Mouse (Mus musculus): ENCODE results near the gene Rcor1. TPM values are rescaled to one million over a fixed set of nuclear protein-coding genes. Genes with fewer than 3 reads are reported as not detected.
"Not testable (repeated sequence)": the region's sequence is repeated elsewhere in the genome, so short reads cannot be mapped to it uniquely, and the experiment has no call there.

Gene Rcor1
- polyA plus RNA-seq, 1 experiment from 2014 or later, result 17.0 TPM

DNA sequence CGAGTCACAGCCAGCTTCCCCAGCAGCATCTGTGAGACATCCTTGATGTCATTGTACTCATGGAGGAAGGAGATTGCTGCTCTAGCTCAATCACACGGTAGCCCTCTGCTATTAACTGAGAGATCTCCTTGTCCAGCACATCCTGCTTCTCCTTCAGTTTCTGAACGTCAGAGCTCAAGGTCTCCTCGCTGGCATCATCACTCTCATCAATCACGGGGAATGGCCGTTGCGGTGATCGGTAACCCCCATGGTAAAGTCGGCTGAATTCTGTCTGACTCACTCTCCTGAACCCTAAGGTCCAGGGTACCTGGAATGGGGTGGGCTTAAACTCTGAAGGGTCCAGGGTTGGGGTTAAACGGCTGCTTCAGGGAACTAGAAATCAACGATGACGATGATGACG, 28.7 kb downstream of the Rcor1 start:
- Histone ChIP-seq H3K4me1 (ENCODE audit: insufficient read depth) (no peaks in the 10 kb centered on the region), H3K9ac (no peak overlapping the region), H3K9me3 (ENCODE audit: low read depth, low read length) (no peaks in the 10 kb centered on the region), H3K36me3 (ENCODE audit: insufficient read depth) (0 out of 2 replicates have a peak, but pooled peaks cover 5% of the 10 kb centered on the region), H3K4me2 (no peak overlapping the region), H3K27ac (ENCODE audit: low read depth) (no peak overlapping the region), H3K4me3 (ENCODE audit: low read depth, low read length) (no peak overlapping the region), H3K27me3 (ENCODE audit: insufficient read depth, low read length) (no peaks in the 10 kb centered on the region)
- ATAC-seq (ENCODE audit: insufficient read depth), result no peak
- TF ChIP-seq CTCF (IDR thresholded peaks at IDR 0.05; ENCODE audit: low read depth), result no peak
- no peak for DNase-seq
- 80% methylated on average over 13 of the region's 13 CpGs for WGBS

DNA sequence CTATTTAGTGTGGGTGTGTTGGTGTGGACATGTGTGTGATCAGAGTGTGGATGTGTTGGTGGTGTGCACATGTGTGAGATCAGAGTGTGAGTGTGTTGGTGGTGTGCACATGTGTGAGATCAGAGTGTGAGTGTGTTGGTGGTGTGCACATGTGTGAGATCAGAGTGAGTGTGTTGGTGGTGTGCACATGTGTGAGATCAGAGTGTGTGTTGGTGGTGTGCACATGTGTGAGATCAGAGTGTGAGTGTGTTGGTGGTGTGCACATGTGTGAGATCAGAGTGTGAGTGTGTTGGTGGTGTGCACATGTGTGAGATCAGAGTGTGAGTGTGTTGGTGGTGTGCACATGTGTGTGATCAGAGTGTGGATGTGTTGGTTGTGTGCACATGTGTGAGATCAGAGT, 30.1 kb downstream of the Rcor1 start:
- H3K4me1 ChIP-seq (ENCODE audit: insufficient read depth); ATAC-seq (ENCODE audit: insufficient read depth); H3K9me3 ChIP-seq (ENCODE audit: low read depth, low read length); H3K27me3 ChIP-seq (ENCODE audit: insufficient read depth, low read length); H3K4me2 ChIP-seq; H3K27ac ChIP-seq (ENCODE audit: low read depth); DNase-seq; H3K9ac ChIP-seq; H3K4me3 ChIP-seq (ENCODE audit: low read depth, low read length); H3K36me3 ChIP-seq (ENCODE audit: insufficient read depth): not testable (repeated sequence)

DNA sequence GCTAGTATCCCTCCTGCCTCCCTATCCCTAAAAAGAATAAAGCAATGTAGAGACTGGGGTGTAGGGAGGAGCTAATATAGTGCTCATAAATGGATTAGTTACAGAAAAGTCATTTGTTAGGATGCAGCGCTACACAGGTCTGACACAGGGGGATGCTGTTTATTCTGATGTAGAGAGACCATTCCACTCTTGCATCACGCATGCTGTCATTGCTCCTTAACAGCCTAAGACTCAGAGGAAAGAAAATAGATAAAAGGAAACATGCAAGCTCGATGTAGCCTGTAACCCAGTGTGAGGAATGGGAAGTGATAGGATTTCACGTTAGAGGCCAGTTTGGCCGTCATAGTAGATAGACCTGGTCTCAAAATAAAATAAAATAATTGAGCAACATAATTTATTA, 31.9 kb downstream of the Rcor1 start:
- H3K4me2 ChIP-seq, result no peak overlapping the region
- H3K4me3 ChIP-seq (ENCODE audit: low read depth, low read length), result no peak overlapping the region
- H3K27me3 ChIP-seq (ENCODE audit: insufficient read depth, low read length), result no peaks in the 10 kb centered on the region
- no peak for DNase-seq
- TF ChIP-seq CTCF (IDR thresholded peaks at IDR 0.05; ENCODE audit: low read depth), result no peak
- H3K9me3 ChIP-seq (ENCODE audit: low read depth, low read length), result no peaks in the 10 kb centered on the region
- WGBS, result 67% methylated on average over 5 of the region's 5 CpGs
- H3K4me1 ChIP-seq (ENCODE audit: insufficient read depth), result no peaks in the 10 kb centered on the region
- H3K27ac ChIP-seq (ENCODE audit: low read depth), result no peak overlapping the region
- no peak overlapping the region for H3K9ac ChIP-seq
- 0 out of 2 replicates have a peak, but pooled peaks cover 5% of the 10 kb centered on the region for H3K36me3 ChIP-seq (ENCODE audit: insufficient read depth)
- no peak for ATAC-seq (ENCODE audit: insufficient read depth)

DNA sequence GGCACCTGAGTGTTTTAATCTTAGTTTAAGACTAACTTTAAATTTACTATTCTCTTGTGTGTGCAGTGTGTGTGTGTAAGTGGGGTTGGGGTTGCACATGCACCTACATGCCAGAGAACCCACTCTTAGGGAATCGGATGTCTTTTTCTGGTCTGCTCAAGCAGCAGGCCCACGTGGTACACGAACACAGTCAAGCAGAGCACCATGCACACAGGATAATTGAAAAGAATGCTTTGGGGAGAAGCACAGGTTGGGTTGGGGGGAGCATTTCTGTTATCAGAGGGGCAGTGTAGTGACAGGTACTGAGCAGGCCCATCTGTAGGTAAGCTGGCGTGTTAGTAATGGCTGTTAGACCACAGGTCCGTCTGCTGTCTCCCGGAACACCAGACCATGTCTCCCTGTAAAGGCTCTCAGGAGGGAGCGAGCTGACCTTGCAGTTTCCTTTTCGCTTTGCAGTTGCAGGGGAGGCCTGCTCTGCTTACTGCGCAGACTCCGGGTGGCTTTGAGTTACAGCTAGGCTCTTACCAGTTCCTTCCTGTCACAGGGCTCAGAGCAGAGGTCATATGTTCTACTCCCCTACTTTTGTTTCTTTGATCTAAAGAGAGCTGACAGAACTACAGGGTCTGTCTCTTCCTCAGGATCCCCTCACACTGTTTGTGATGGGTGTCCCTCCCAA, 32.5 kb downstream of the Rcor1 start:
- Histone ChIP-seq H3K4me1 (ENCODE audit: insufficient read depth) (no peaks in the 10 kb centered on the region), H3K36me3 (ENCODE audit: insufficient read depth) (0 out of 2 replicates have a peak, but pooled peaks cover 5% of the 10 kb centered on the region), H3K9ac (no peak overlapping the region), H3K27me3 (ENCODE audit: insufficient read depth, low read length) (no peaks in the 10 kb centered on the region), H3K4me3 (ENCODE audit: low read depth, low read length) (no peak overlapping the region), H3K27ac (ENCODE audit: low read depth) (no peak overlapping the region), H3K9me3 (ENCODE audit: low read depth, low read length) (no peaks in the 10 kb centered on the region), H3K4me2 (no peak overlapping the region)
- WGBS, result 73% methylated on average over 10 of the region's 10 CpGs
- ATAC-seq (ENCODE audit: insufficient read depth), result peak; percentile 31; the same call in 1 of the 2 replicates
- TF ChIP-seq CTCF (IDR thresholded peaks at IDR 0.05; ENCODE audit: low read depth), result no peak
- peak; percentile 15 for DNase-seq

DNA sequence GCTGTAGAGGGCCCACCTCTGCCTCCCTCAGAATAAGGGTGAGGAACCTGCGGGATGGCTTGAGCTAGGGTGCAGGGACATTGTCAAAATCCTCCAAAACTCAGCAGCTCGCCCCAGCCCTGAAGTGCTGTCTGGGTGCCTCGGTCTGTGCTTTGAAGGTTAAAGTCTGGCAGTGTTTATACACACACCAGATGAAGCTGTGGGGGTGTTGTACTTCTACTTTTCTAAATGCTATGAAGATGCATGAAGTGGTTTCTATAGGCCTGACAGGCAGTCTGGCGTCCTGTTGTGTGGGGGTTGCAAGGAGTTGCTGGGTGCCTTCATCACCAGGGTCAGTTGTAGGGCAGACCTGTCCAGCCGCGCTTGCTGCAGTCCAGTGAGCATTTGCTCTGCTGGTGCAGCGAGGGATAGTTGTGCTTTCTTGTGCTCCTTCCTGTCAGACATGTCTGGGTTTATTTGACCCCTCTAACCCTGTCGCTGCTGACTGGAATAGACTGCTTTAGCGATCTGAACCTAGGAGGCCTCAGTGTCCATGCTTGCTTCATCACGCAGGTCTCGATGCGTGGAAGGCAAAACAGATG, 37.3 kb downstream of the Rcor1 start:
- no peaks in the 10 kb centered on the region for H3K4me1 ChIP-seq (ENCODE audit: insufficient read depth)
- peak; percentile 49; the same call in 1 of the 2 replicates for ATAC-seq (ENCODE audit: insufficient read depth)
- H3K4me2 ChIP-seq, result no peak overlapping the region
- H3K36me3 ChIP-seq (ENCODE audit: insufficient read depth), result no peaks in the 10 kb centered on the region
- H3K9me3 ChIP-seq (ENCODE audit: low read depth, low read length), result no peaks in the 10 kb centered on the region
- DNase-seq, result peak; percentile 13
- WGBS, result 39% methylated on average over 12 of the region's 12 CpGs
- no peak overlapping the region for H3K9ac ChIP-seq
- H3K4me3 ChIP-seq (ENCODE audit: low read depth, low read length), result no peak overlapping the region
- no peak for TF ChIP-seq CTCF (IDR thresholded peaks at IDR 0.05; ENCODE audit: low read depth)
- H3K27ac ChIP-seq (ENCODE audit: low read depth), result no peak overlapping the region
- H3K27me3 ChIP-seq (ENCODE audit: insufficient read depth, low read length), result no peaks in the 10 kb centered on the region

DNA sequence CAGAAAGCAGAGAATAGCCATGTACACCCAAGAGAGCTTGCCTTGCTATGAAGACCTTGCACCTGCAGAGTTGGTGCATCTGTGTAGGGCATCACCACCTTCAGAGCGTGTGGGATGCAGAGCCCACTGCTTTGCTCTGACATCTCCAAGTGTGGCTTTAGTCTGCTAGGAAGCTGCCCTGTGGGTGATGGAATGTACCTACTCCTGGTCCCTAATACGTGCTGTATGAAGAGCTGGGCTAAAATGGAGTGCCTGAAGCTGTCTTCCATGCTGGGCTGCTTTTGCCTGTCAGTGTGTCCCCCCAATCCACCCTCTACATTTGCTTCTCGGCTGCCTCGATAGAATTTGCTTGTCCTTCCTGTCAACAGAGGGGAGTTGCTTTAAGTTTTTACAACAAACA, 46.4 kb downstream of the Rcor1 start:
- H3K4me2 ChIP-seq, result no peak overlapping the region
- no peak for TF ChIP-seq CTCF (IDR thresholded peaks at IDR 0.05; ENCODE audit: low read depth)
- ATAC-seq (ENCODE audit: insufficient read depth) (no peak), DNase-seq (no peak)
- H3K4me3 ChIP-seq (ENCODE audit: low read depth, low read length), result no peak overlapping the region
- no peaks in the 10 kb centered on the region for H3K9me3 ChIP-seq (ENCODE audit: low read depth, low read length)
- no peak overlapping the region for H3K27ac ChIP-seq (ENCODE audit: low read depth)
- peaks cover 30% of the 10 kb centered on the region; the same call in 1 of the 2 replicates for H3K36me3 ChIP-seq (ENCODE audit: insufficient read depth)
- WGBS, result 82% methylated on average over 4 of the region's 4 CpGs
- no peaks in the 10 kb centered on the region for H3K27me3 ChIP-seq (ENCODE audit: insufficient read depth, low read length)
- no peak overlapping the region for H3K9ac ChIP-seq
- H3K4me1 ChIP-seq (ENCODE audit: insufficient read depth), result no peaks in the 10 kb centered on the region

GRCm38 (mm10) chr12:111087066-111087465, 47.9 kb downstream of the Rcor1 start:
- no peaks in the 10 kb centered on the region for H3K4me1 ChIP-seq (ENCODE audit: insufficient read depth)
- DNase-seq, result no peak
- no peak for TF ChIP-seq CTCF (IDR thresholded peaks at IDR 0.05; ENCODE audit: low read depth)
- H3K27ac ChIP-seq (ENCODE audit: low read depth), result no peak overlapping the region
- H3K4me3 ChIP-seq (ENCODE audit: low read depth, low read length), result no peak overlapping the region
- no peak overlapping the region for H3K9ac ChIP-seq
- H3K27me3 ChIP-seq (ENCODE audit: insufficient read depth, low read length), result no peaks in the 10 kb centered on the region
- H3K9me3 ChIP-seq (ENCODE audit: low read depth, low read length), result no peaks in the 10 kb centered on the region
- 88% methylated on average over 1 of the region's 1 CpGs for WGBS
- ATAC-seq (ENCODE audit: insufficient read depth), result no peak
- H3K4me2 ChIP-seq, result no peak overlapping the region
- peaks cover 26% of the 10 kb centered on the region; the same call in 1 of the 2 replicates for H3K36me3 ChIP-seq (ENCODE audit: insufficient read depth)

Data from lung, embryonic 14.5 days (tissue).